Mouse (Mus musculus) T-helper 2 cell (primary cell): Measurements from ENCODE around the gene Hoxd3.

Experiments
- in situ Hi-C: fragments of 300-600 bp; cut with MboI, MseI; formaldehyde crosslinking; loops from one replicate; pipeline ENCODE4 v1.15.1; 2025; ENCODE audit warnings: high pct_unique_total_duplicates

The Hoxd3 gene

GRCm38 (mm10) chr2:74677106-74677505 is 34.6 kb upstream of the Hoxd3 start:
- in situ Hi-C loops = loop anchor here (10.0 kb wide), 1 partner anchor 612 kb away; no protein-coding TSS in a partner anchor

- in situ Hi-C loops = loop anchor here (10.0 kb wide), 1 partner anchor 614 kb away; no protein-coding TSS in a partner anchor
Observed at GRCm38 (mm10) chr2:74678891-74679595, 32.7 kb upstream of the Hoxd3 start, which contains the start of gene Hoxd11. TSS of gene Hoxd11 (plus strand) at chr2:74679557.

GRCm38 (mm10) chr2:74679596-74679971 is 32.1 kb upstream of the Hoxd3 start:
- in situ Hi-C loops = loop anchor here (10.0 kb wide), 1 partner anchor 615 kb away; no protein-coding TSS in a partner anchor

GRCm38 (mm10) chr2:74679980-74680379 is 31.7 kb upstream of the Hoxd3 start:
- in situ Hi-C loops = loop anchor here (10.0 kb wide), 1 partner anchor 615 kb away; no protein-coding TSS in a partner anchor

- in situ Hi-C loops = no loop called here
Observed at GRCm38 (mm10) chr2:74680561-74681398, 30.9 kb upstream of the Hoxd3 start.

- in situ Hi-C loops = no loop called here
Observed at GRCm38 (mm10) chr2:74681594-74682531, 29.9 kb upstream of the Hoxd3 start.

GRCm38 (mm10) chr2:74682796-74683195 is 28.9 kb upstream of the Hoxd3 start:
- in situ Hi-C loops = no loop called here

GRCm38 (mm10) chr2:74683471-74683951 is 28.2 kb upstream of the Hoxd3 start:
- in situ Hi-C loops = no loop called here

- in situ Hi-C loops = no loop called here
Observed at GRCm38 (mm10) chr2:74684106-74684505, 27.6 kb upstream of the Hoxd3 start.

- in situ Hi-C loops = no loop called here
Observed at GRCm38 (mm10) chr2:74685059-74685603, 26.6 kb upstream of the Hoxd3 start.

- in situ Hi-C loops = no loop called here
Observed at GRCm38 (mm10) chr2:74686301-74686987, 25.3 kb upstream of the Hoxd3 start.

GRCm38 (mm10) chr2:74686988-74687697 is 24.6 kb upstream of the Hoxd3 start:
- in situ Hi-C loops = no loop called here

GRCm38 (mm10) chr2:74687698-74688555 is 23.8 kb upstream of the Hoxd3 start:
- in situ Hi-C loops = no loop called here

- in situ Hi-C loops = no loop called here
Observed at GRCm38 (mm10) chr2:74688795-74689573, 22.7 kb upstream of the Hoxd3 start.

- in situ Hi-C loops = loop anchor here (5.0 kb wide), 1 partner anchor 58 kb away; no protein-coding TSS in a partner anchor
Observed at GRCm38 (mm10) chr2:74689574-74690337, 22.0 kb upstream of the Hoxd3 start.

- in situ Hi-C loops = loop anchor here (5.0 kb wide), 1 partner anchor 57 kb away; no protein-coding TSS in a partner anchor
Observed at GRCm38 (mm10) chr2:74690338-74690716, 21.4 kb upstream of the Hoxd3 start.
